Mouse (Mus musculus) thymus, adult 2 months (tissue): Measurements from ENCODE around the gene Lrrc51.

Source experiments
- CTCF ChIP-seq: fragments of 200-500 bp; IDR thresholded peaks from 2 replicates; pipeline ENCODE4 v1.5.1; 2012; ENCODE audit warnings: mild to moderate bottlenecking, control low read depth, low read length, moderate library complexity, borderline replicate concordance; ENCODE audit not compliant: control insufficient read depth, poor library complexity, insufficient read depth; ENCODE audit errors: extremely low read depth
- POLR2A ChIP-seq: fragments of 200-500 bp; IDR thresholded peaks from 2 replicates; pipeline ENCODE4 v1.6.1; 2012; ENCODE audit warnings: mild to moderate bottlenecking, low read length, control low read depth, moderate library complexity; ENCODE audit not compliant: control insufficient read depth, poor library complexity, insufficient read depth; ENCODE audit errors: extremely low read depth

GRCm38 (mm10) chr7:101896104-101897066 lies 37.3 kb downstream of the Lrrc51 start:
- TF ChIP-seq CTCF, result 0 out of 2 replicates have a peak, but pooled peaks have one; percentile 28
- TF ChIP-seq POLR2A, result peak; percentile 44; the same call in 1 of the 2 replicates
